Mouse (Mus musculus): ENCODE measurements at regions not wholly inside any gene's neighbourhood (a gene's known extent, or its start where the extent isn't known, plus 50 kb on each side); places are given as distances from the start of the nearest gene placed in this dataset.

GRCm38 (mm10) chr13:71529397-71530122 lies 434.0 kb downstream of the Irx1 start:
- Histone ChIP-seq H3K27ac (ENCODE audit: low read depth, low read length) (no peak overlapping the region), H3K9ac (ENCODE audit: low read depth, low read length) (no peak overlapping the region), H3K4me2 (ENCODE audit: low read length) (no peak overlapping the region), H3K9me3 (ENCODE audit: control insufficient read depth, low read length) (no peaks in the 10 kb centered on the region), H3K4me3 (ENCODE audit: low read length) (no peak overlapping the region), H3K4me1 (ENCODE audit: control insufficient read depth, insufficient read depth, low read depth, low read length) (no peaks in the 10 kb centered on the region), H3K36me3 (ENCODE audit: control insufficient read depth, insufficient read depth, low read length) (no peaks in the 10 kb centered on the region), H3K27me3 (replicated peaks; ENCODE audit: control insufficient read depth, insufficient read depth, low read length) (no peaks in the 10 kb centered on the region)
- no peak for ATAC-seq
- 26% methylated on average over 14 of the region's 14 CpGs for WGBS

- Histone ChIP-seq H3K9ac (ENCODE audit: low read depth, low read length) (no peak overlapping the region), H3K9me3 (ENCODE audit: control insufficient read depth, low read length) (no peaks in the 10 kb centered on the region), H3K4me2 (ENCODE audit: low read length) (no peak overlapping the region), H3K27me3 (replicated peaks; ENCODE audit: control insufficient read depth, insufficient read depth, low read length) (no peaks in the 10 kb centered on the region), H3K4me1 (ENCODE audit: control insufficient read depth, insufficient read depth, low read depth, low read length) (no peaks in the 10 kb centered on the region), H3K27ac (ENCODE audit: low read depth, low read length) (no peak overlapping the region), H3K36me3 (ENCODE audit: control insufficient read depth, insufficient read depth, low read length) (no peaks in the 10 kb centered on the region), H3K4me3 (ENCODE audit: low read length) (no peak overlapping the region)
- ATAC-seq: no peak
- WGBS: 67% methylated on average over 1 of the region's 1 CpGs
Observed at GRCm38 (mm10) chr13:71517776-71518175, 445.7 kb downstream of the Irx1 start.

GRCm38 (mm10) chr13:71513204-71513603 lies 450.3 kb downstream of the Irx1 start:
- Histone ChIP-seq H3K4me3 (ENCODE audit: low read length) (no peak overlapping the region), H3K36me3 (ENCODE audit: control insufficient read depth, insufficient read depth, low read length) (no peaks in the 10 kb centered on the region), H3K9me3 (ENCODE audit: control insufficient read depth, low read length) (no peaks in the 10 kb centered on the region), H3K4me1 (ENCODE audit: control insufficient read depth, insufficient read depth, low read depth, low read length) (no peaks in the 10 kb centered on the region), H3K9ac (ENCODE audit: low read depth, low read length) (no peak overlapping the region), H3K27me3 (replicated peaks; ENCODE audit: control insufficient read depth, insufficient read depth, low read length) (no peaks in the 10 kb centered on the region; the same call in 1 of the 2 replicates), H3K4me2 (ENCODE audit: low read length) (no peak overlapping the region), H3K27ac (ENCODE audit: low read depth, low read length) (no peak overlapping the region)
- 43% methylated on average over 6 of the region's 6 CpGs for WGBS
- ATAC-seq: peak; percentile 60; the same call in 1 of the 2 replicates

- 9% methylated on average over 9 of the region's 9 CpGs for WGBS
- Histone ChIP-seq H3K4me2 (ENCODE audit: low read length) (no peak overlapping the region; the same call in 1 of the 2 replicates), H3K9ac (ENCODE audit: low read depth, low read length) (no peak overlapping the region), H3K27ac (ENCODE audit: low read depth, low read length) (peak overlapping the region; percentile 17; the same call in 1 of the 2 replicates), H3K9me3 (ENCODE audit: control insufficient read depth, low read length) (no peaks in the 10 kb centered on the region), H3K4me1 (ENCODE audit: control insufficient read depth, insufficient read depth, low read depth, low read length) (peaks cover 6% of the 10 kb centered on the region), H3K4me3 (ENCODE audit: low read length) (no peak overlapping the region), H3K27me3 (replicated peaks; ENCODE audit: control insufficient read depth, insufficient read depth, low read length) (no peaks in the 10 kb centered on the region; the same call in 1 of the 2 replicates), H3K36me3 (ENCODE audit: control insufficient read depth, insufficient read depth, low read length) (no peaks in the 10 kb centered on the region)
- peak; percentile 94 for ATAC-seq
Observed at GRCm38 (mm10) chr13:71507956-71508401, 455.5 kb downstream of the Irx1 start.

GRCm38 (mm10) chr13:71507421-71507931 lies 456.0 kb downstream of the Irx1 start:
- Histone ChIP-seq H3K4me2 (ENCODE audit: low read length) (peak overlapping the region; percentile 28), H3K27me3 (replicated peaks; ENCODE audit: control insufficient read depth, insufficient read depth, low read length) (no peaks in the 10 kb centered on the region; the same call in 1 of the 2 replicates), H3K9me3 (ENCODE audit: control insufficient read depth, low read length) (no peaks in the 10 kb centered on the region), H3K9ac (ENCODE audit: low read depth, low read length) (no peak overlapping the region), H3K4me1 (ENCODE audit: control insufficient read depth, insufficient read depth, low read depth, low read length) (peaks cover 6% of the 10 kb centered on the region), H3K4me3 (ENCODE audit: low read length) (peak overlapping the region; percentile 1; the same call in 1 of the 2 replicates), H3K27ac (ENCODE audit: low read depth, low read length) (no peak overlapping the region; the same call in 1 of the 2 replicates), H3K36me3 (ENCODE audit: control insufficient read depth, insufficient read depth, low read length) (no peaks in the 10 kb centered on the region)
- ATAC-seq: peak; percentile 95
- 9% methylated on average over 10 of the region's 10 CpGs for WGBS

- Histone ChIP-seq H3K4me1 (ENCODE audit: control insufficient read depth, insufficient read depth, low read depth, low read length) (peaks cover 6% of the 10 kb centered on the region), H3K9me3 (ENCODE audit: control insufficient read depth, low read length) (no peaks in the 10 kb centered on the region), H3K4me3 (ENCODE audit: low read length) (no peak overlapping the region), H3K27me3 (replicated peaks; ENCODE audit: control insufficient read depth, insufficient read depth, low read length) (no peaks in the 10 kb centered on the region; the same call in 1 of the 2 replicates), H3K36me3 (ENCODE audit: control insufficient read depth, insufficient read depth, low read length) (no peaks in the 10 kb centered on the region), H3K27ac (ENCODE audit: low read depth, low read length) (no peak overlapping the region; the same call in 1 of the 2 replicates), H3K9ac (ENCODE audit: low read depth, low read length) (no peak overlapping the region), H3K4me2 (ENCODE audit: low read length) (peak overlapping the region; percentile 28)
- 26% methylated on average over 7 of the region's 7 CpGs for WGBS
- no peak for ATAC-seq
Observed at GRCm38 (mm10) chr13:71506777-71507176, 456.7 kb downstream of the Irx1 start.

GRCm38 (mm10) chr13:71489773-71490172 lies 473.8 kb downstream of the Irx1 start:
- Histone ChIP-seq H3K36me3 (ENCODE audit: control insufficient read depth, insufficient read depth, low read length) (no peaks in the 10 kb centered on the region), H3K27me3 (replicated peaks; ENCODE audit: control insufficient read depth, insufficient read depth, low read length) (no peaks in the 10 kb centered on the region), H3K27ac (ENCODE audit: low read depth, low read length) (no peak overlapping the region), H3K4me2 (ENCODE audit: low read length) (no peak overlapping the region), H3K9me3 (ENCODE audit: control insufficient read depth, low read length) (no peaks in the 10 kb centered on the region), H3K4me3 (ENCODE audit: low read length) (no peak overlapping the region), H3K9ac (ENCODE audit: low read depth, low read length) (no peak overlapping the region), H3K4me1 (ENCODE audit: control insufficient read depth, insufficient read depth, low read depth, low read length) (no peaks in the 10 kb centered on the region)
- no peak for ATAC-seq
- WGBS: 77% methylated on average over 6 of the region's 6 CpGs

GRCm38 (mm10) chr13:71481205-71481604 lies 482.3 kb downstream of the Irx1 start:
- no peaks in the 10 kb centered on the region for H3K36me3 ChIP-seq (ENCODE audit: control insufficient read depth, insufficient read depth, low read length)
- no peaks in the 10 kb centered on the region for H3K4me1 ChIP-seq (ENCODE audit: control insufficient read depth, insufficient read depth, low read depth, low read length)
- no peak overlapping the region for H3K9ac ChIP-seq (ENCODE audit: low read depth, low read length)
- no peaks in the 10 kb centered on the region for H3K9me3 ChIP-seq (ENCODE audit: control insufficient read depth, low read length)
- no peak overlapping the region for H3K27ac ChIP-seq (ENCODE audit: low read depth, low read length)
- no peak overlapping the region for H3K4me2 ChIP-seq (ENCODE audit: low read length)
- no peak overlapping the region for H3K4me3 ChIP-seq (ENCODE audit: low read length)
- ATAC-seq: no peak
- no peaks in the 10 kb centered on the region for H3K27me3 ChIP-seq (replicated peaks; ENCODE audit: control insufficient read depth, insufficient read depth, low read length)

GRCm38 (mm10) chr13:71461552-71461951 lies 502.0 kb downstream of the Irx1 start:
- H3K36me3 ChIP-seq (ENCODE audit: control insufficient read depth, insufficient read depth, low read length): no peaks in the 10 kb centered on the region
- no peak overlapping the region for H3K4me3 ChIP-seq (ENCODE audit: low read length)
- WGBS: 78% methylated on average over 3 of the region's 3 CpGs
- peaks cover 2% of the 10 kb centered on the region; the same call in 1 of the 2 replicates for H3K4me1 ChIP-seq (ENCODE audit: control insufficient read depth, insufficient read depth, low read depth, low read length)
- no peaks in the 10 kb centered on the region for H3K9me3 ChIP-seq (ENCODE audit: control insufficient read depth, low read length)
- H3K27me3 ChIP-seq (replicated peaks; ENCODE audit: control insufficient read depth, insufficient read depth, low read length): peaks cover 4% of the 10 kb centered on the region
- no peak overlapping the region for H3K9ac ChIP-seq (ENCODE audit: low read depth, low read length)
- no peak overlapping the region for H3K27ac ChIP-seq (ENCODE audit: low read depth, low read length)
- no peak for ATAC-seq
- H3K4me2 ChIP-seq (ENCODE audit: low read length): no peak overlapping the region

Measured in hindbrain, embryonic 16.5 days (tissue).